Mouse (Mus musculus): ENCODE results near the gene Cacna2d1.

DNA sequence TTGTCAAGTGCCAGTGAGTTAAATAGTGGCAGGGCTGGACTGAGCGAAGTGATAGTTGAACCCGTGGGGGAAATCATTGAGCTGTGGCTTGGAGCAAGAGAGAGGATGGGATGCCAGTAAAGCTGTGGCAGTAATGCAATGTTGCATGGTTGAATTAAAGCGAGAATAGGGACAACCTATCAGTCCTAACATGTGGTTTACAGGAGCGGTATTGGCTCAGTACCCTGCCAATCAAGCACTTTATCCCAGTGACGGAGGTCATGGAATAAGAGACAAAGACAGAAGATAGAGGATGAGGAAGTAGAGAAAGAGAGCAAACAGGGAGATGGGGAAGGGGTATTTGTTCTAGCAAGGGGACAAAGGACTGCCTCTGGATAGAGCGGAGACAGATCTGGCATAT lies 187.6 kb downstream of the Cacna2d1 start:
- TF ChIP-seq POLR2A (IDR thresholded peaks at IDR 0.05; ENCODE audit: borderline replicate concordance, insufficient read depth, low read length), result no peak
- no peak for TF ChIP-seq CTCF (IDR thresholded peaks at IDR 0.05; ENCODE audit: borderline replicate concordance, insufficient read depth, low read depth, low read length)
